Mouse (Mus musculus) cerebellum, postnatal 10 days (tissue): ENCODE measurements around the gene Fbxo9.

Experiments used
- DNase-seq, 2 experiments: peaks; one replicate each; pipeline ENCODE4 v3.0.0; 2021; ENCODE audit warnings: mixed read lengths in 2 of 2

Fbxo9 gene

GRCm38 (mm10) chr9:78064121-78064520 lies 44.7 kb downstream of the Fbxo9 start:
- DNase-seq, result no peak

- no peak for DNase-seq
These were observed 46.5 kb downstream of the Fbxo9 start for GRCm38 (mm10) chr9:78062392-78062791.

- no peak for DNase-seq
These were observed 49.2 kb downstream of the Fbxo9 start for GRCm38 (mm10) chr9:78059525-78060120.

GRCm38 (mm10) chr9:78054298-78054697 lies 54.6 kb downstream of the Fbxo9 start:
- DNase-seq, result no peak

- no peak for DNase-seq
These were observed 55.0 kb downstream of the Fbxo9 start for GRCm38 (mm10) chr9:78053821-78054220.

GRCm38 (mm10) chr9:78051677-78052076 lies 57.2 kb downstream of the Fbxo9 start, which contains the start of gene Gcm1:
Gene Gcm1, plus strand, starts transcription at chr9:78051924.
- no peak for DNase-seq

GRCm38 (mm10) chr9:78050452-78050970 lies 58.4 kb downstream of the Fbxo9 start:
- DNase-seq, result no peak

GRCm38 (mm10) chr9:78046755-78047154 lies 62.1 kb downstream of the Fbxo9 start:
- peak; percentile 13 to 20 for DNase-seq

GRCm38 (mm10) chr9:78045171-78045570 lies 63.7 kb downstream of the Fbxo9 start:
- DNase-seq, result no peak

GRCm38 (mm10) chr9:78038755-78039489 lies 69.9 kb downstream of the Fbxo9 start:
- peak; percentile 80 to 84 for DNase-seq

- no peak for DNase-seq
These were observed 73.0 kb downstream of the Fbxo9 start for GRCm38 (mm10) chr9:78035831-78036230.

- DNase-seq, result no peak
These were observed 73.6 kb downstream of the Fbxo9 start for GRCm38 (mm10) chr9:78035296-78035695.

GRCm38 (mm10) chr9:78032930-78033329 lies 75.9 kb downstream of the Fbxo9 start:
- no peak for DNase-seq
